Mouse (Mus musculus) forebrain, embryonic 13.5 days (tissue): Measurements from ENCODE around the gene Pitpnm2. TPM values are rescaled to one million over a fixed set of nuclear protein-coding genes. Genes with fewer than 3 reads are reported as not detected.
A peak's percentile ranks its signal among the peaks of the same experiment; 100 is the strongest.

ENCODE experiments used
- ATAC-seq: fragments of 200-750 bp; cut with Nextera tagmentation; 2 replicates; pipeline ENCODE4 v1.8.0; 2017
- H3K27ac ChIP-seq: fragments of 300-500 bp; sonication (generic); 2 replicates; pipeline ENCODE4 v1.5.1; 2015; ENCODE audit warnings: inconsistent platforms, mild to moderate bottlenecking, moderate library complexity
- H3K27me3 ChIP-seq: fragments of 300-500 bp; sonication (generic); 2 replicates; pipeline ENCODE4 v1.6.1; 2015; ENCODE audit warnings: mild to moderate bottlenecking, inconsistent platforms
- H3K36me3 ChIP-seq: fragments of 300-500 bp; sonication (generic); 2 replicates; pipeline ENCODE4 v1.6.1; 2015; ENCODE audit warnings: mild to moderate bottlenecking, inconsistent platforms; ENCODE audit not compliant: poor library complexity, severe bottlenecking
- H3K4me1 ChIP-seq: fragments of 300-500 bp; sonication (generic); 2 replicates; pipeline ENCODE4 v1.6.1; 2015; ENCODE audit warnings: inconsistent platforms
- H3K4me2 ChIP-seq: fragments of 300-500 bp; sonication (generic); 2 replicates; pipeline ENCODE4 v1.6.1; 2015; ENCODE audit warnings: inconsistent platforms, mild to moderate bottlenecking, moderate library complexity
- H3K4me3 ChIP-seq: fragments of 300-500 bp; sonication (generic); 2 replicates; pipeline ENCODE4 v1.5.1; 2015; ENCODE audit warnings: mild to moderate bottlenecking, inconsistent platforms
- H3K9ac ChIP-seq: fragments of 300-500 bp; sonication (generic); 2 replicates; pipeline ENCODE4 v1.6.1; 2015; ENCODE audit warnings: mild to moderate bottlenecking, inconsistent platforms
- H3K9me3 ChIP-seq: fragments of 300-500 bp; sonication (generic); replicated peaks from 2 replicates; pipeline ENCODE4 v1.6.1; 2016; ENCODE audit warnings: inconsistent platforms
- WGBS: fragments of 180-500 bp; shearing (Covaris S2); methylation state at CpG from one replicate; pipeline ENCODE4 v1.1.7; 2015; 5-methylcytosine and 5-hydroxymethylcytosine counted together
- polyA plus RNA-seq: library from polyadenylated mRNA; unstranded; fragments of >200 nt; fragmentation: Nextera tagmentation; extraction: Ambion mirVana; gene quantifications from 2 replicates; pipeline ENCODE4 v1.2.1, GENCODE M21; 2015

Gene Pitpnm2
- polyA plus RNA-seq, 1 experiment from 2014 or later, result 5.4 TPM

DNA sequence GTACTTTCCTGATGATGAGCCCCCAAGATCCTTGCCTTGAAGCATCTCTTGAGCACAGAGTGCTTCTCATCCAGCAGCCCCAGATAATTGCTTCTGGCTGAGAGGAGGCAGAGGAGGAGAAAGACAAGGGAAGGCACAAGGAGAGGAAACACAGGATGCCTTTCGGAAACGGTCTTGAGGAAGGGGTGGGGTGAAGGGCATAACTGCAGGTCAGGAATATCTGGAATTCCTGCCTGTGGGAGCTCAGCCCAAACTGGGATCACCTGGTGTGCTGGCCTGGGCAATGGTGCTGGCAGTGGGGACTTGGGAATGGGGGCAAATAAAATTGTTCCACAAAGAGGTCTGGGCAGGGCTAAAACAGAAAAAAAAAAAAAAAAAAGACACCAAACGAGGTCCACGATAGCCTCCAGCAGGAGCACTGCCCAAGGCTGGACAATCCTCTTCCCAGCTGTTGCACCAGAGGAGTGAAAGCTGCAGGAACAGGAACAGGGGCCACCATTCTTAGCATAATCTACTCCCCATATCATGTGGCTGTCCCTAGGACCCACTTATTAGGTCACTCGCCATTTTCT, 43.7 kb downstream of the Pitpnm2 start:
- Histone ChIP-seq H3K27ac (no peak overlapping the region), H3K4me3 (no peak overlapping the region)
- ATAC-seq, result no peak

GRCm38 (mm10) chr5:124205211-124205610, 44.3 kb downstream of the Pitpnm2 start:
- H3K27ac ChIP-seq, result no peak overlapping the region
- 71% methylated on average over 9 of the region's 9 CpGs for WGBS
- no peak overlapping the region for H3K4me3 ChIP-seq

More for the DNA sequence above, 43.7 kb downstream of the Pitpnm2 start:
- Histone ChIP-seq H3K9ac (no peak overlapping the region), H3K36me3 (no peaks in the 10 kb centered on the region), H3K4me1 (peaks cover 28% of the 10 kb centered on the region), H3K27me3 (no peaks in the 10 kb centered on the region), H3K4me2 (no peak overlapping the region), H3K9me3 (no peaks in the 10 kb centered on the region)
- 54% methylated on average over 5 of the region's 5 CpGs for WGBS

GRCm38 (mm10) chr5:124204127-124204794, 45.3 kb downstream of the Pitpnm2 start:
- ATAC-seq, result no peak

More at GRCm38 (mm10) chr5:124205211-124205610, 44.3 kb downstream of the Pitpnm2 start:
- Histone ChIP-seq H3K36me3 (no peaks in the 10 kb centered on the region), H3K4me1 (peaks cover 28% of the 10 kb centered on the region), H3K9me3 (no peaks in the 10 kb centered on the region), H3K9ac (no peak overlapping the region), H3K4me2 (no peak overlapping the region), H3K27me3 (no peaks in the 10 kb centered on the region)
- ATAC-seq, result no peak

GRCm38 (mm10) chr5:124203251-124203650, 46.3 kb downstream of the Pitpnm2 start:
- H3K4me3 ChIP-seq, result no peak overlapping the region
- no peaks in the 10 kb centered on the region for H3K9me3 ChIP-seq
- H3K27me3 ChIP-seq, result no peaks in the 10 kb centered on the region
- H3K27ac ChIP-seq, result 0 out of 2 replicates have a peak overlapping the region, but pooled peaks have one; percentile 10
- H3K4me2 ChIP-seq, result no peak overlapping the region
- peaks cover 21% of the 10 kb centered on the region for H3K4me1 ChIP-seq
- no peak overlapping the region for H3K9ac ChIP-seq
- no peak for ATAC-seq
- 90% methylated on average over 4 of the region's 4 CpGs for WGBS
- H3K36me3 ChIP-seq, result no peaks in the 10 kb centered on the region

More at GRCm38 (mm10) chr5:124204127-124204794, 45.3 kb downstream of the Pitpnm2 start:
- H3K27ac ChIP-seq, result no peak overlapping the region
- WGBS, result 90% methylated on average over 9 of the region's 9 CpGs
- peaks cover 21% of the 10 kb centered on the region for H3K4me1 ChIP-seq
- no peak overlapping the region for H3K4me2 ChIP-seq
- H3K4me3 ChIP-seq, result no peak overlapping the region
- no peaks in the 10 kb centered on the region for H3K27me3 ChIP-seq
- no peaks in the 10 kb centered on the region for H3K36me3 ChIP-seq
- no peak overlapping the region for H3K9ac ChIP-seq
- no peaks in the 10 kb centered on the region for H3K9me3 ChIP-seq

GRCm38 (mm10) chr5:124202071-124202470, 47.5 kb downstream of the Pitpnm2 start:
- no peak overlapping the region for H3K27ac ChIP-seq
- no peak overlapping the region for H3K4me3 ChIP-seq
- no peaks in the 10 kb centered on the region for H3K9me3 ChIP-seq
- H3K4me1 ChIP-seq, result peaks cover 14% of the 10 kb centered on the region
- H3K9ac ChIP-seq, result no peak overlapping the region
- 71% methylated on average over 4 of the region's 4 CpGs for WGBS
- ATAC-seq, result no peak
- H3K27me3 ChIP-seq, result no peaks in the 10 kb centered on the region
- no peaks in the 10 kb centered on the region for H3K36me3 ChIP-seq
- no peak overlapping the region for H3K4me2 ChIP-seq

DNA sequence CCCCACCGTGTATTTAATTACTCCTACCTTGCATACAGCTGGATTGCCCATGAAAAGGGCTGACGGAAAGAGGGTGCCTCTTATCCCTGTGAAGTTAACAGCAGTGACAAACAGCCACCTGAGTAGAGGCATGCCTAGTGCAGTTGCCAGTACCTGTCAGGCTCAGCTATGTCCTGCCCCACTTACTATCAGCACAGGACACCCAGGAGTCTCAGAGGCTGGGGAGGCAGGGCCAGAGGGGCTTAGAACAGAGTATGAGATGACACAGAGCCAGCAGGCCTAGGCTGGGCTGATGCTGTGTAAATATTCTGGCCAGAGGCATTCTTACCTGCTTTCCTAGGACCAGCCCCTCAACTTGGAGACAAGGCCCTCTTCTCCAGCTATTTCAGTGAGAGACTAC, 48.0 kb downstream of the Pitpnm2 start:
- WGBS, result 87% methylated on average over 2 of the region's 2 CpGs
- no peaks in the 10 kb centered on the region for H3K9me3 ChIP-seq
- H3K27me3 ChIP-seq, result no peaks in the 10 kb centered on the region
- no peak overlapping the region for H3K9ac ChIP-seq
- H3K4me3 ChIP-seq, result no peak overlapping the region
- peaks cover 10% of the 10 kb centered on the region for H3K4me1 ChIP-seq
- no peaks in the 10 kb centered on the region for H3K36me3 ChIP-seq
- H3K4me2 ChIP-seq, result no peak overlapping the region
- no peak overlapping the region for H3K27ac ChIP-seq
- no peak for ATAC-seq

DNA sequence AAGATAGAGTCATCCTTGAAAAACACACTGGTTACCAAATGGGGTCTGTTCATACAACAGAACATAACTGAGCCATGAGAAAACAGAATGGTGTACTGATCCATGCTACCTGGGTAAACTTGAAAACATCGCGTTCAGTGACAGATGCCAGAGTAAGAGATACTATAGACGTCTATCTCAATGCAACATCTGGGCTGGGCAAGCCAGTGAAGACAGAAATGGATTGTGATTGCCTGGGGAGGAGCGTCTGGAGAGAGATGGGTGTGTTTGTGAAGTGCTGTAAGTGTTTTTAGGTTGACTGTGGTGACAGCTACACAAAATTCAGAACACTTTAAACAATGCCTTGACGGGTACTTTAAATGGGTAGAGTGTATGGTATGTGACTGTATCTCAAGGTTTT, 48.7 kb downstream of the Pitpnm2 start:
- H3K36me3 ChIP-seq, result no peaks in the 10 kb centered on the region
- no peaks in the 10 kb centered on the region for H3K27me3 ChIP-seq
- H3K9ac ChIP-seq, result no peak overlapping the region
- 0 out of 2 replicates have a peak, but pooled peaks cover 3% of the 10 kb centered on the region for H3K4me1 ChIP-seq
- no peak overlapping the region for H3K4me3 ChIP-seq
- 83% methylated on average over 5 of the region's 5 CpGs for WGBS
- H3K27ac ChIP-seq, result no peak overlapping the region
- no peaks in the 10 kb centered on the region for H3K9me3 ChIP-seq
- no peak for ATAC-seq
- H3K4me2 ChIP-seq, result no peak overlapping the region

DNA sequence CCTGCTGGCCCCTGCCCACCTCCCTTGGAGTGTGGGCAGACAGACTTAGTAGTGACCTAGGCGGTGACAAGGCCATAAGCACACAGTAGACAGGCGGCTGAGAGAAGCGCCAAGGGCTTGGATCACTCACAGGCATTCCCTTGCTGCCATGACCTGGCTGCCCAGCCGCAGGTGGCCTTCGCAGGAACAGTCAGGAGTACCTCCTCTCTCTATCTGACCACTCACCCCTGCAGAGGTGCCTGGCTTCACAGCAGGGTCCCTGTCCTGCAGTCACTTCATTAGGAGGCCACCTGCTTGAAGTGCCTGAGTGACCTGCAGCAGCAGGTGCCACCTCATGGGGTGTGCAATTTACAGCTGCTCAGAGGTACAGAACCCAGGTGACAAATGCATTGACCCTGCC, 50.4 kb downstream of the Pitpnm2 start:
- H3K4me3 ChIP-seq, result no peak overlapping the region
- H3K36me3 ChIP-seq, result no peaks in the 10 kb centered on the region
- ATAC-seq, result no peak
- no peaks in the 10 kb centered on the region for H3K27me3 ChIP-seq
- 81% methylated on average over 5 of the region's 5 CpGs for WGBS
- peaks cover 7% of the 10 kb centered on the region for H3K4me1 ChIP-seq
- H3K9me3 ChIP-seq, result no peaks in the 10 kb centered on the region
- no peak overlapping the region for H3K27ac ChIP-seq
- H3K4me2 ChIP-seq, result no peak overlapping the region
- H3K9ac ChIP-seq, result no peak overlapping the region

DNA sequence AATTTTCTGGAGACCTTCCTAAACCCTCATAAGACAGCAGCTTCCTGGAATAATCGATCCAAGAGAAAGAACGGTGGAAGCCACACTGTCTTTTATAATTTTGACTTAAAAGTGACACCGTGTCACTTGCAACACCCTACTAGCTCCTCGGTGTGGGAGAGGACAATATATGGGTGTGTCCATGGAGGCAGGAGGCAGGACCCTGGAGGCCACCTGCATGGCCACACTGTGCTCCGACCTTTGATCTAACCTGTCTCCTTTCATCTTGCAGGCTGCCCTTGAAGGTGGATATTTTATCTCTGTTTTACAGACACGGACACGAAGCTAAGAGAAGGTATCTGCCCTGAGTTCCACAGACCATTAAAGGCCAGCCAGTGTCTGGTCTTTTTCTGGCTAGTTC, 51.1 kb downstream of the Pitpnm2 start:
- Histone ChIP-seq H3K4me3 (no peak overlapping the region), H3K27ac (no peak overlapping the region), H3K36me3 (no peaks in the 10 kb centered on the region), H3K27me3 (no peaks in the 10 kb centered on the region), H3K9me3 (no peaks in the 10 kb centered on the region), H3K4me2 (no peak overlapping the region), H3K9ac (no peak overlapping the region), H3K4me1 (peaks cover 14% of the 10 kb centered on the region)
- 92% methylated on average over 7 of the region's 7 CpGs for WGBS
- no peak for ATAC-seq

DNA sequence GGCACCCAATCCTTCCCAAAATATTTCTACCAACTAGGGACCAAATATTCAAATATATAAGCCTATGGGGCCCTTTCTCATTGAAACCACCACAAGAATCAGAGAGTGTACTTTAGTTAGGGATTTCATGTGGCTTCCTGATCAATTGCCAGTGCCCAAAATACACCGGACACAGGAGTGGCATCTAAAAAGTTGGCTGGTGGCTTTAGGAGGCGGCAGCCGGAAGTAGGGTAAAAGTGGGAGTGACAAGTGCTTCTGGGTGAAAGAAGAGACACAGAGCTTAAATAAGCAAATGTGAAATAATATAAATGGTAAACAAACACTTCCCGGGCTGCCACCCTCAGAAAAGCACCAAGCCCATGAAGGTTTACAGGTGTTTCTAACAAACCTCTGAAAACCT, 53.5 kb downstream of the Pitpnm2 start:
- H3K36me3 ChIP-seq, result no peaks in the 10 kb centered on the region
- H3K9me3 ChIP-seq, result no peaks in the 10 kb centered on the region
- WGBS, result 91% methylated on average over 4 of the region's 4 CpGs
- no peak overlapping the region for H3K27ac ChIP-seq
- H3K4me3 ChIP-seq, result no peak overlapping the region
- ATAC-seq, result no peak
- peaks cover 30% of the 10 kb centered on the region for H3K4me1 ChIP-seq
- H3K4me2 ChIP-seq, result no peak overlapping the region
- no peak overlapping the region for H3K9ac ChIP-seq
- no peaks in the 10 kb centered on the region for H3K27me3 ChIP-seq

DNA sequence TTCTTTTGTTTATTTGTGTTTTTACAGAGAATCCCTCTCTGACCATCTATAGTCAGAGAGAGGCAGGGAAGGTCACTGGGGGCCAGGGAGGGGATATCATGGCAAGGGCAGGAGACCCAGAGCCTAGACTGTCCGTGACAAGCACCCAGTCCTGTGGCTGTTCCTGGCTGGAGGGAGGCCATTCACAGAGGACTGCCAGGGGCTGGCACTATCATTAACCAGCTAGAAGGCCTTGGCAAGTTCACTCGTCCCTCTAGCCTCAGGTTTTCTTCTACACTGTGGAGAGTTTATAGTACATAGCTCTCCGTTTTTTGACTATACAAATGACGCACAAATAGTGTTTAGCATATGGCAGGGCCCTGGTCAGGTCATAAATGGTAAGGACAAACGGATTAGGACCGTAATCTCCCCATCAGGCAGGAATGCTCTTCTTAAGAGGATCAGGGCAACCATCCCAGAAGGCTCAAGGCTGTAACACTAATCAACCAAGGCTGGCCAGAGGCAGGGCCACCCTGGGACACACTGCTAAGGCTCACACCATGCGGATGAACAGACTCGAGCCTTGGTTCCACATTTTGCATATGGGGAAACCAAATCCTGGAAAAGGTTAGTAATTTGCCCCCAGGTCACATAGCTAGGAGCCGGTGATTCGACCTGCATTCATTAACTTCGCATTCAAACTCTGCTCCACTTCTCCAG, 55.0 kb downstream of the Pitpnm2 start:
- ATAC-seq, result no peak
- Histone ChIP-seq H3K4me3 (no peak overlapping the region), H3K4me1 (peaks cover 30% of the 10 kb centered on the region), H3K9ac (no peak overlapping the region), H3K27me3 (no peaks in the 10 kb centered on the region), H3K36me3 (no peaks in the 10 kb centered on the region), H3K4me2 (no peak overlapping the region), H3K27ac (no peak overlapping the region), H3K9me3 (no peaks in the 10 kb centered on the region)
- 60% methylated on average over 11 of the region's 11 CpGs for WGBS
